Mouse (Mus musculus) heart, adult 10 weeks (tissue): Measurements from ENCODE around the gene Brd7. TPM values are rescaled to one million over a fixed set of nuclear protein-coding genes. Genes with fewer than 3 reads are reported as not detected.

ENCODE experiments used
- polyA plus RNA-seq: library from polyadenylated mRNA; stranded (reverse); fragments of 350-450 nt; fragmentation: Illumina TruSeq; extraction: RNeasy Lipid Tissue Mini Kit (QIAGEN cat#74804); gene quantifications from one replicate; pipeline ENCODE4 v1.2.3, GENCODE M21; 2014; ENCODE audit warnings: low read depth, low replicate concordance

Gene Brd7
- polyA plus RNA-seq = 84.9 TPM

GRCm38 (mm10) chr8:88361708-88362428 lies at the start of gene Brd7:
Gene Brd7, minus strand, starts transcription at chr8:88362194.

Other genes starting within 250 kb of the Brd7 start
- 48.4 TPM for gene Cnep1r1, start 243.4 kb downstream of the Brd7 start, polyA plus RNA-seq
- 32.2 TPM for gene Heatr3, start 224.3 kb downstream of the Brd7 start, polyA plus RNA-seq
- 21.2 TPM for gene Tent4b, start 163.0 kb downstream of the Brd7 start, polyA plus RNA-seq
- 7.1 TPM for gene Adcy7, start 89.8 kb downstream of the Brd7 start, polyA plus RNA-seq
- gene Nkd1, start 159.2 kb upstream of the Brd7 start, polyA plus RNA-seq = 3.0 TPM